Mouse (Mus musculus): ENCODE data around the gene Rtl9.
A peak's percentile ranks its signal among the peaks of the same experiment; 100 is the strongest.

The Rtl9 gene

GRCm38 (mm10) chrX:143099044-143099754 is at the start of gene Rtl9:
Gene Rtl9 (plus strand): TSS chrX:143099594.
- DNase-seq (ENCODE audit: extremely low spot score): peak; percentile 8

GRCm38 (mm10) chrX:143051478-143051877 is 47.9 kb upstream of the Rtl9 start:
- peak; percentile 37 for DNase-seq (ENCODE audit: extremely low spot score)

GRCm38 (mm10) chrX:143051921-143052320 is 47.5 kb upstream of the Rtl9 start:
- no peak for DNase-seq (ENCODE audit: extremely low spot score)

- peak; percentile 72 for DNase-seq (ENCODE audit: extremely low spot score)
These were observed 40.6 kb upstream of the Rtl9 start for GRCm38 (mm10) chrX:143058829-143059228.

- DNase-seq (ENCODE audit: extremely low spot score): no peak
These were observed 36.6 kb upstream of the Rtl9 start for GRCm38 (mm10) chrX:143062641-143063355.

GRCm38 (mm10) chrX:143063780-143064179 is 35.6 kb upstream of the Rtl9 start:
- DNase-seq (ENCODE audit: extremely low spot score): no peak

- no peak for DNase-seq (ENCODE audit: extremely low spot score)
These were observed 35.1 kb upstream of the Rtl9 start for GRCm38 (mm10) chrX:143064288-143064687.

- no peak for DNase-seq (ENCODE audit: extremely low spot score)
These were observed 32.9 kb upstream of the Rtl9 start for GRCm38 (mm10) chrX:143066320-143067114.

- no peak for DNase-seq (ENCODE audit: extremely low spot score)
These were observed 32.3 kb upstream of the Rtl9 start for GRCm38 (mm10) chrX:143067115-143067514.

GRCm38 (mm10) chrX:143067576-143067975 is 31.8 kb upstream of the Rtl9 start:
- DNase-seq (ENCODE audit: extremely low spot score): no peak

- DNase-seq (ENCODE audit: extremely low spot score): peak; percentile 46
These were observed 18.7 kb upstream of the Rtl9 start for GRCm38 (mm10) chrX:143080458-143081336.

GRCm38 (mm10) chrX:143082732-143083131 is 16.7 kb upstream of the Rtl9 start:
- no peak for DNase-seq (ENCODE audit: extremely low spot score)

- DNase-seq (ENCODE audit: extremely low spot score): no peak
These were observed 11.2 kb upstream of the Rtl9 start for GRCm38 (mm10) chrX:143088225-143088624.

- no peak for DNase-seq (ENCODE audit: extremely low spot score)
These were observed 8.3 kb upstream of the Rtl9 start for GRCm38 (mm10) chrX:143090904-143091588.

GRCm38 (mm10) chrX:143097551-143097950 is 1.8 kb upstream of the Rtl9 start:
- DNase-seq (ENCODE audit: extremely low spot score): no peak

- no peak for DNase-seq (ENCODE audit: extremely low spot score)
These were observed 3.8 kb downstream of the Rtl9 start for GRCm38 (mm10) chrX:143103146-143103545.

- DNase-seq (ENCODE audit: extremely low spot score): no peak
These were observed 6.5 kb downstream of the Rtl9 start for GRCm38 (mm10) chrX:143105866-143106265.

GRCm38 (mm10) chrX:143112546-143112945 is 13.2 kb downstream of the Rtl9 start:
- no peak for DNase-seq (ENCODE audit: extremely low spot score)
